Mouse (Mus musculus): ENCODE measurements around the gene Rhbdf2.
A peak's percentile ranks its signal among the peaks of the same experiment; 100 is the strongest.
"Not testable (repeated sequence)": the region's sequence is repeated elsewhere in the genome, so short reads cannot be mapped to it uniquely, and the experiment has no call there.

Rhbdf2 gene

DNA sequence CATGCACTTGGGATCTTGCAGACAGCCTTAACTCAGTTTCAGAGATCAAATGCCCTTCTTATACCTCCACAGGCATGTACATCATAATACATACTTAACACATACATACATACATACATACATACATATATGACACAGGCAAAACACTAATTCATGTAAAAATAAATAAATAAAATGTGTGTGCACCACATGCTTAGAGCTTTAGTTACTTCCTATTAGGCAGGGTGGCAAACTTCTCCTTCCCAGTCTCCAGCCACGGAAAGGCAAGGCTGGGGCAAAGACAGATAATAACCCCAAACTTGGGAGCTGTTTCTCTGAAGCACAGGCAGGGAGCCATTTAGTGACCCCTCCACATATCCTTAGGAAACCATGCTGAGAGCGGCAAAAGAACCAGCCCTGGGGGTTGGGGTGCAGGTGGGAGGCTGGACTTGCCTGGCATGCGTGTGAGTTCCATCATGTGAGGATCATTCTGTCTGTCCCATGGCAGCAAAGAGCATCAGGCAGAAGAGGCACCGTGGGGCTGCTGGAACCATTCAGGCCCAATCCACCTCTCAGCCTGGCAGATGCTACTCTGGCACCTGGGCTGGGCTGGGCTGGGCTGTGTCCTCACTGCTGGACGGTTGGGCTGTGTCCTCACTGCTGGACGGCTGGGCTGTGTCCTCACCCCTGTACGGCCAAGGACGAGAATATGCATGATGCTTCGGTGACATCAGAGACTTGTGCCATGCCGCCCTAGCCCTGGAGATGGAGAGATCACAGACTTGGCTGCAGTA, at the start of gene Rhbdf2:
Gene Rhbdf2 (minus strand): TSS at position 721 of the 773 bp plus-strand sequence.
- DNase-seq (ENCODE audit: low spot score): no peak

DNA sequence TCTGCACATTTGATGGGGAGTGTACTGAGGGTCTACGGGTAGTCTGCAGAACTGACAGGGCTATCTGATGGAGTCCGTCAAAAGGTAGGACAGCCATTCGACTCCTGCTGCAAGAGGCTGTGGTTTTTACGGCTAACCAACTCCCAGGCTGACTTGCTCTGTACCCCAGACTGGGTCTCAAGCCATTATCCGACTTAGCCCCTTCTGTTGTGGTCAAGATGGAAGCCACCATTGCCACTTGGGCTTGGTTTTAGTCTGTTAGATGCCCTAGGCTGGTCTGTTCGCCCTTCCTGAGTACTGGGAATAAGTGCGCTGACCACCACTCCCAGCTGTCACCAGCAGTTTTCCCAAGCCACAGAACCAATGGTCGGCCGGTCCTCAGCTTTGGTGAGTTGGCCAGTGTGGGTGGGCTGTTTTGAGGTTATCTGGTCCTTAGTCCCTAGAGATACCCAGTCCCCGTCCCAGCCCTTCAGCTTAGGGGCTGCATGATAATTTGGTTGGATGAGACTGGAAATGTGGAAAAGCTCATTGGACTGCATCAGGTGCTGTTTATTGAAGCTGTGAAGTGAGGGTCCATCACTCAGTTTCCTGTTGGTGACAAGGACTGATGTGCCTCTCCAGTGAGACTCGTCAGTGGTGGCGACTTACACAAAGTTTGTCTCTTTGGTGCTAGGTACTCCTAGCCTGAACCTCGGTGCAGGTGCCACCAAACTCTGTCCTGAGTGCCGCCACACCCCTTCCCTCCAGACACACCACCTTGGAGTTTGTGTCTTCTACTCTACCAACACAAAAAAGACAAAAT, 49.6 kb upstream of the Rhbdf2 start:
- DNase-seq (ENCODE audit: low spot score): no peak

DNA sequence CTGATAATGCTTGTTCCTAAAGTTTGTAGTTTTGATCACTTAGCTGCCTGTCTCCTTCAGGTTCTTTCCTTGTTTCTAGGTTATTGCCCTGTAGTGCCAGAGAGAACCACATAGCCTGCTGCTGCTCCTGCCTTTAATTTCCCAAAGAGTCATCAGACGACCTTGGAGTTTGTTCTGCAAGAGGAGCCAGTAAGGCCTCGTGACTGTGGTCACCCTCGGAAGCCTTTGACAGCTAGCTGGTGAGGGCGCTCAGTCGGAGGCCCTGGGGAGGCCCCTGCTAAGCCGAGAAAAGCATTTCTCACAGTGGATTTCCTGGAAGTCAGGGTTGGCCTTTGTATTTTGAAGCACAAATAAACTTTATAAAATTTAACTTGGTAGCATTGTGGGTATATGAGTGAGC, 48.6 kb upstream of the Rhbdf2 start:
- DNase-seq (ENCODE audit: low spot score): not testable (repeated sequence)

DNA sequence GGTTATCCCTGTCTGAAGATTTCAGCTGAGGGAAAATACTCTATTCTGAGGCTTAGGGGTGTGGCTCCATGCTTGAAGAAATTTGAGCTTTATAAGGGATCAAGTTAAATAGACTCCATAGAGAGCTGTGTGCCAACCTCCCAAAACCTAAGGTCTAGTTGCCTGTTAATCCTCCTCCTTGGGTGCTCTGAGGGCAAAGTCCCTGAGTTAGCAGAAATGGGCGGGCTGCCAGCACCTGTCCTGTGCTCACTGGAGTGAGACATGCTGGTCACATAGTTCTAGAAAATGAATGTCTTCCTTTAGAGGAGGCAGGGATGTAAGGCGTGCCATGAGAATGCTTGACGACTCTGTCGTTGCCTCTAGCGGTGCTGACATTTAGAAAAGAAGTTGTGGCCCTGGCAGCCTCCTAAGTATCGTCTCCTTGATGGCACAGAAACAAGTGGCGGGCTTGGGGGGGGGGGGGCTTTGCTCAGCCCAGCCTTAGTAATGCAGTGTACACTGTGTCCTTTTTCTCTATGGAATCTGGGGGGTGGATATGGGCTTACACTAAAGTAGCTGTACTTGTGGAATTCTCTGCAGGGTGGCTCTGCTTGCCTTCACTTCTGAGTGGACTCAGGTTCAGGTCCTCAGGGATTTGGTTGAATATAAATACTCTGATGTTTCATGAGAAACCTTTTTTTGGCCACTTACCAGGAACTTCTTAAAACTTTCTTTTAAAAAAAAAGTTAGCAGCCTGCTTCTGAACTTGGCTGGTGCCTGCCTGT, 48.0 kb upstream of the Rhbdf2 start:
- DNase-seq (ENCODE audit: low spot score): peak; percentile 71

DNA sequence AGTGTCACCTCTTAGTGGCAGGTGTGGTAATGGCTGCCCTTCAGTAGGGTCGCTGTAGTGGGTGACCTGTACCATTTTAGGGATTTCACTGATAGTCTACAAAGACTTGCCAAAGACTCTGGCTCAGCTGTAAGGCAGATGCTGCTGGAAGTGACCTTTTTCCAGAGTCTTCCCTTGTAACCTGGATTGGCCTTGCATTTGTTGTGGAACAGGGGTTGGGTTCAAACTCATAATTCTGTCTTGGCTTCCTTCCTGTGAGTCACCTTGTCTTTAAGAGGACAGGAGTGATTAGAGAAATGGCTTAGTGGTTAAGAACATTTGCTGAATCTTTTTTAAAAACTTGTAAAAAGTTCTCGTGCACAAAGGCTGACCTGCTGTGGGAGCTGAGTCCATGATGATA, 46.6 kb upstream of the Rhbdf2 start:
- DNase-seq (ENCODE audit: low spot score): no peak

DNA sequence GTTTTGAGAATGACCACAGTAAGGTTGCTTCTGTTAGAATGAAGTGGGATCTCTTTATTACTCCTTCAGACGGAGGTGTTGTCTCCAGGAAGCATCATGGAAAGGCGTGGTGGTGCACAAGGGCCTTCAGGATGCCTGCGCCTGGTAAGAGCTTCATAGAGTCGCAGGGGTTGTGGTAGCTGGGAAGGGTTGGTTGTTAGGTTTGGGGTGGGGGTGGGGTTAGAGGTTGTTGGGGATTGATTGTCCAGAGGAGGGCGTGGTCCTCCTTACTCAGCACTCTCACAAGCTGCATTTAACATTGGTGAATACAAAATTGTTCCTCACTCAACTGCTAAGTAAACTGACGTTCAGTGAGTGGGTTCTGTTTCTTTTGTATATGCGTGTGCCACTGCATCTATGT, 45.8 kb upstream of the Rhbdf2 start:
- no peak for DNase-seq (ENCODE audit: low spot score)

DNA sequence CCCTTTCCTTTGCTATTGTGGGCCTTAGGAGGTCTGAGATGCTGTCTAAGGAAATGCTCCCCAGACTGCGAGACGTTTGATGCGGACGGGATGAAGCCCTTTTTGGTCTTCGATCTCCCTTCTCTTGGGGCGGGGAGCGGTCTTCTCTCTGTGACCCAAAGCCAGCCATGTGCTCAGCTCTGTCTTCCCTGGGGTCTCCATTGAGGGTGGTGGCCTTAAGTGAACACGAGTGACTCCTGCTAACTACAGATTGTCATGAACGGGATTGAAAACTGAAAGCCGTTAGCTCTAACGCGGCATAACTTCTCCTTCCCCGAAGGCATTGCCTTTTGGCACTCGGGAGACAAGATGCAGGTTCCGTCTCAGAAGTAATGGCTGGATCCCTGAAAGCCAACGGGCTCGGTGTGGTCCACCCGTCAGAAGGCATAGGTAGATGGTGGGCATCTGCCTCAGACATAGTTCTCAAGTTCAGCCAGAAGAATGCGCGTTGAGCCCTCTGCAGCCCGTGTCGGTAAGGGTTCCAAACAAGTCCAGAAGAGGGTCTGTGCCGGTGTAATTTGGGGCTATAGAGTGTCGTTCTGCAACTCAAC, 45.1 kb upstream of the Rhbdf2 start:
- DNase-seq (ENCODE audit: low spot score): no peak

DNA sequence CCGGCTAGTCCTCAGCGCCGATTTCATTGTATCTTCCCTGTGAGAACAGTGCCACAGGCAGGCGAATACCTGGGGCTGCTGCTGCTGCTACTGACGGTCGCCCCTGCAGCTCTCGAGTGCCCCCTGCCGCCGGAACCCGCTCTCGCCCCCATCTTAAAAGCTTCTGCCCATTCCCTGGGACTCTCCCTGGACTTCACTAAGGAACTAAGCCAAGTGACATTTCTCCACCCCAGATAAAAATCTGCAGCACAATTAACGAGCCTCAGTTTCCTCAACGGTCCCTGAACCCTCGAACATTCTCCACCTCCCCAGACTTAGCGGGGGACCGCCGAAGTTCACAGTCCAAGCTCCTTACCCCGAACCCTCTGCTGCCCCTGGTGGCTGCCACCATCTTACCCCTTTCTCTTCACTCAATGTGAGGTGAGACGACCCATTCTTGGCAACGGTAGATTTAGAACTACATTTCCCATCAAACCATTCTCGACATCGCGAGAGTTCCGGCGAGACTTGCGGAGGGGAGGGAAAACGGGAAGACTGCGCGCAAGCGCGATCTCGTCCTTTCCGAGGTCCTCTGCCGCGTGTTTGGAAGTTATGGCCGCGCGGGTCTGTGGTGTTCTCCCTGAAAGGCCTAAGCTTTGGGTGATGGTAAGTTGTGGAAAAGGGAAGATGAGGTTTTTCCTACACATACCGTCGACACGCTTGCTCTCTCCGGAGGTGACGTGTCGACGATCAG, 44.5 kb upstream of the Rhbdf2 start:
- peak; percentile 99 for DNase-seq (ENCODE audit: low spot score)

DNA sequence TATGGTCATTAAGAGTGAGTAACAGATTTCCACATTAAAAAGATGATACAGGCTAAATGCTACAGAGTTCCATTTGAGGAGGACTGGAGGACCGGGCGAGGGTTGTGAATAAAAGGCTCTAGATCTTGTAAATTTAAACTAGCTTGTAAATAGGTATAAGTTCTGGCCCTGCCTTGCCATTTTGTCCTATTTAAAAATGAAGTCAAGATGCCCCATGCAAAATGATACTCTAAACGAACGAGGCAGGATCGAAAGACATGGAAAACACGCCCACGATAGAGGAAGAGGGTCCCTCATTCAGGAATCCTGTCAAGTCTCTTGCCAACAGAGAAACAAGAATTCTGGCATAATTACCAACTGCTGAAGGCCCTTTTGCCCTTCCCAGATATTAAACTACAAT, 43.6 kb upstream of the Rhbdf2 start:
- DNase-seq (ENCODE audit: low spot score): no peak

DNA sequence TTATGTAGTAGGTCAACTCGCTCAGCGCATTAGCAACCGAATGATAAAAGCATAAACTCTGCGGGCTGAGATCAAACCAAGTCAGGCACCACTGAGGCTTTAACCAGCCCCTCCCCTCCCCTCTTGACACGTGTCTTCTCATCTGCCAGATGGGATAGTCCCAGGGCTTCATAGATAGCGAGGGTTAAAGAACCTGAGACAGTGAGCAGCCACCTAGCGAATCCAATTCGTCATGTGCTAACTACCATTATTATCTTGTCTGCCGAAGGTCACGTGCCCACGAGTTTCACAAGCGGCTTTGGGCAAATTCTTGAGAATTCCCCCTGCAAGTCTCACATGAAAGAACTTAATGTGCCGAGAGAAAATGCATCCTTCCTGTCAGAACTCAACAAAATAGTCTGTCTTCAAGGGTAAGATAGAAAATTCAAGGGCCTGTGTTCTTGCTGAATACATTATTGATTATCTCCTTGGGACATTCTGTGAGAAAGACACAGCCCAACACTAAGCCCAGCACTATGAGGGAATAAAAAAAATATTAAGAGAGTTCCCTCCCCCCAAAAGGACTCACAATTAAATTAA, 43.1 kb upstream of the Rhbdf2 start:
- no peak for DNase-seq (ENCODE audit: low spot score)

DNA sequence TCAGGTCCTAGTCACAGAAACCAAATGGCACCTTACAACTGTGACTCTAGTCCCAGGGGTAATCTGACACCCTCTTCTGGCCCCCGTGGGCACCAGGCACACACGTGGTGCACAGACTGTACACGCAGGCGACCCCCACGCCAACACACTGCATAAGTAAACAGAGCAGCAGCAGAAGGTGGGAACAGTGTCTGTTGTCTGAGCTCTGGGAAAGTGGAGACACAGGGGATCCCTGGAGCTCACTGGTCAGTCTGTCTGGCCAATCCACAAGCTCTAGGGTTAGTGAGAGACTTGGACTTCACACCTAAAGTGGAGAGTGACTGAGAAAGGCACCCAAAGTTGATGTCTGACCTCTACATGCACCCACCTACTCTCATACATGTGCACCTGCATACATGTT, 42.5 kb upstream of the Rhbdf2 start:
- DNase-seq (ENCODE audit: low spot score): no peak

DNA sequence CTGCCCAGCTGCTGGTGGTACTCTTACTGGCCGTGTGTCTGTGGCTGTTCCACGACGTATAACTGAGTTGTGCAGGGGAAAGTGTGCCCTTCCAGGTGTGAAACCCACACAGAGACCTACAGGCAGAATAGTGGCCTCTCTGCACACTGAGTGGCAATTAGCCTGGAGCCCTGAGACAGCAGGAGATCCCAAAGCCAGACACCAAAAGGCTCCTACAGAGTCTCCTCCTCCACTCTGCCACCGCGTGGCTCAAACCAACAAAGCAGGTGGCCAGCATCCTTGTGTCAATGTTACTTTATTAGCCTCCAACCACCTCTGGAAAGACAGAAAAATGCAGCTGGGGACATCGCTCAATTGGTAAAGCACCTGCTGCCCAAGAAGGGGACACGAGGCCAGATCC, 42.0 kb upstream of the Rhbdf2 start:
- peak; percentile 72 for DNase-seq (ENCODE audit: low spot score)

DNA sequence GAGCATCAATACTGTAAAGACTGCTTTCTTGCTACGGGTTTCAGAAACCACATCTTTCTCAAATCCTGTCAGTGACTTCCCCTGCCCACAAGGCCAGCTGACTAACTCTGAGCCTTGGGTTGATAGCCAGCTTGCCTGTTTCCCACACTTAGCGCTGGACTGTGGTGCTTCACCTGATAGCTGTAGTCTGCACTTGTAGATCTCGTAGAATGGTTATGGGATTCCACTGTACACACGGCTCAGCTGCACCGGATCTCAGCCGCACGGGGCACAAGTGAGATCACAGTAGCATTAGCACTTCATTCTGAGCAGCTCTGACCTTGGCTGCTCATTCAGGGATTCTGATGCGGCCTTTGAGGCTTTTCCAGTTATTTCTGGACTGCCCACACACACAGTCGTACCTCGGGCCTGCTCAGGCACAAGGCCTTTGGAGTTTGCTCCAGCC, 41.6 kb upstream of the Rhbdf2 start:
- DNase-seq (ENCODE audit: low spot score): peak; percentile 61

DNA sequence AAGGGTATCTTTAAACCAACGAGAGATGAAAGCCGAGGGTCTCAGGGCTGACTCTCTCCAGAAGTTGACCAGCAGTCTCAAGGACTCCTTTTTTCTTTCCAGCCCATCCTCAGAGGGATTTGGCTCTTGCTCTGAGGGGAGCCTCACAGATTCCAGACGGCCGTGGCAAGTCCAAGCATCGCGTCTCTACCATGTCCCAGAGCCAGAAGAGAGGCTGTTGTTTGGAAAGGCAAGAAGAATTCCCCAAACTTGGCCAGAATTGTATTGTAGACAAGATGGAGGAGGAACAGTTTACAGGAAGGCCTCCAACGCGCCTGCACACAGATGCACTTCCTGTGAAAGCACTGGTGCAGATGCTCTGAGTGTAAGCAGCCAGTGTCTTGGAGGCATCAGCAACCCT, 41.1 kb upstream of the Rhbdf2 start:
- DNase-seq (ENCODE audit: low spot score): no peak

DNA sequence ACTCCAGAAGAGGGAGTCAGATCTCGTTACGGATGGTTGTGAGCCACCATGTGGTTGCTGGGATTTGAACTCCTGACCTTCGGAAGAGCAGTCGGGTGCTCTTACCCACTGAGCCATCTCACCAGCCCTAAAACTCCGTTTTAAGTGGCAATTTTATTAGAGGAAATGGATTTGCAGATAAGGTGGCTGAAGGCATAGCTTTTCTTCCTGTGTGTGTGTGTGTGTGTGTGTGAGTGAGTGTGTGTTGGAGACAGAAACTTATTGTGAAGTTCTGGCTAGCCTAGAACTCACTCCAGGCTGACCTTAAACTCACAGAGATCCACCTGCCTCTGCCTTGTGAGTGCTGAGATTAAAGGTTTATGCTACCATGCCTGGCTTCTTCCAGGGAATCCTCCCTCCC, 40.2 kb upstream of the Rhbdf2 start:
- DNase-seq (ENCODE audit: low spot score): not testable (repeated sequence)

DNA sequence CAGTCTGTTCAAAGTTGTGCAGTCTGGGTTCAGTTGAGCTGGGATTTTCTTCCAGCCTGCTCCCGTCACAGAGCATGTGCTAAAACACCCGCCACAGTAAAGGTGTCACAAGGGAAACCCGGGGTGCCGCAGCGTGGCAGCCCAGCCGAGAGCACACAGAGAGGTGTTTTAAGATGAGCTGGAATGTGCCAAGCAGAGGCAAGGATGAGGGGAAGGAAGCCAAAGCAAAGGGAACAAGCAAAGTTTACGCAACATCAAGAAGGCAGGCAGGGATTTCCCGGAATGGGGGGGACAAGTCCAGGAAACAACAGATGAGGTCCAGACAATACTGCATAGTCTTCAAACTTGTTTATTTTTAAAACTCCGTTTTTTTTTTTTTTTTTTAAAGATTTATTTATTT, 39.7 kb upstream of the Rhbdf2 start:
- DNase-seq (ENCODE audit: low spot score): no peak

DNA sequence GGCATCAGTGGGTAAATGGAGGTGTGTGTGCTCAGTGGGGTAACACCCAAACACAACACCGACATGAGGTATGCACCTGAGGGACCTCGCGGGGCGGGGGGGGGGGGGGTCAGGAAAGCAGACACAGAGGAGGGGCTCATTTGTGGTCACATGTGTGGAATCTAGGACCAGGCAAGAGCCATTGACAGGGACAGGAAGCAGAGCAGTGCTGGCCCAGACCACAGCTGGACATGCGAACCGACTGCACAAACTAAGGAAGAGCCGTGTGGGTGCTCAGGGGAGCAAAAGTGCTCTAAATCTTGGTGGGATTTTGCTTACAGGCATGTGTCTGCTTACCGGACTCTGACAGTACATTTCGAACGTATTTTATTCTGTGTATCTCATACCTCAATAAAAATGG, 38.5 kb upstream of the Rhbdf2 start:
- DNase-seq (ENCODE audit: low spot score): no peak

DNA sequence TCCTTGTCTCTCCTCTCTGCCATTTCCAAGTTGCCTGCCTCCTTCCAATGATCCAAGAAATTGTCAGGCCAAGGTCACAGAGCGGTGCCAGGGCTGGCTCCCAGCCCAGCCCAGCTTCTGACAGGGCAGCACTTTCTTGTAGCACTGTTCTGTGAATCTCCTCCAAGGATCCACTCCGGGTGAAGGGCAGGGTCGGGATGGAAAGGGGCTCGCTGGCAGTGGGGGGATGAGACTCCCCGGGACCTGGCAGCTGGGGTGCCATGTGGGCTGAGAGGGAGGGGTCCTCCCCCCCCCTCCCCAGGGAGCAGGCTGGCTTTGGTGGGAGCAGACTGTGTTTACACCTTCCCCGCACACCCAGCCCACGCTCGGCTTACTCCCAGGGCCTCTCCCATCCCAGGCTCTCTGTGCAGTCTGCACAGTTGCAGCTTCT, 35.1 kb upstream of the Rhbdf2 start:
- DNase-seq (ENCODE audit: low spot score): peak; percentile 70

DNA sequence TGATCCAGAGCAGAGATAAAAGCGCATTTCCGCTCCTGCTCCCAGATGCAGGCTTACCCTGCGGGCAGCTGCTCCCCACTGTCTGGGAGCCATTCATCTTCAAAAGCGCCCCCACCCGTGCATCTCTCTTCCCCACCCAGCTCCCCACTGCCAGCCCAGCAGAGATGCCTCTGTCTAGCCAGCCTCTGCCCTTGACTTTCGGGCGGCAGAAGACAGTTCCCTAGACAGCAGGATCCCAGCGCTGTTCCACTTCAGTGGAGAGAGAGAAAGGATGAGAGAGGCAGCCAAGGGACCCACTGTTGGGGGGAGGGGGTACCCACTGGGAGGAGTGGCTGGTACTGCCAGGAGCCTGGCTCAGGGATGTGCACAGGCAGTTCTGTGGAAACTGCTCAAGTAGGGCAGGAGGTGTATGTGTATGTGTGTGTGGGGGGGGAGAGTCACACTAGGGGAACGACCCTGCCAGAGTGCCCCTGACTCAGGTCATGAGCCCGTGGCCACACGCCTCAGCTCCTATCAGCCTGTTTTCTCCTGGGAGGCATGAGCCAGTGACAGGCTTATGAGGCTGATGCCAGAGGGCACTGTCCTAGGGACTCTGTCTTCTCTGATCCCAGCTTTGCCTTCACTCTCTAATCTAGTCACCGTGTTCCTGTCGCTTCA, 34.6 kb upstream of the Rhbdf2 start:
- peak; percentile 49 for DNase-seq (ENCODE audit: low spot score)

DNA sequence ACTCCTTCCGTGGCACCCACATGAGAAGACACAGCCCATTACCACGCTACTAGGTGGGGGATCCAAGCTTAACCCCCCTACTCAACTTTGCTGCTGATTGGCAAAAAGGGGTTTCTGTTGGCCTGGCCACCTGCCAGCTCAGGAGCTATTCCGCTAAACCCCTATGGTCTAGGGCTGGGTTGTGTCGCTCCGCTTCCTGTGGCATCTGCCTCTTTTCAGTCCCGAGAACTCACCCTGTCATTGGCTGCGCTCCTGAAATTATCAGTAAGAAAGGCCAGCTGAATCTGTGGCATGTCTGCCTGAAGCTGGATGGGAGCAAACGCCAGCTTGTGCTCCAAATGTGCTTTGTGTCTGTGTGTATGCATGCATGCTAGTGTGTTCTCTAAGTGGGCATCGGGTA, 33.4 kb upstream of the Rhbdf2 start:
- DNase-seq (ENCODE audit: low spot score): peak; percentile 59
